ENCODE assay signal across 9 mouse cellular contexts in genomic region chr17:29321765-29322602, GRCm38 (mm10). TPM values are rescaled to one million over a fixed set of nuclear protein-coding genes. Genes with fewer than 3 reads are reported as not detected.
A peak's percentile ranks its signal among the peaks of the same experiment; 100 is the strongest.
DNase-seq lines count a peak whose midpoint lies in the region; ATAC-seq and TF ChIP-seq lines count a peak whose summit lies in the region.
"Had no signal": no experiment of that assay in that cellular context is flagged by ENCODE, and none has a peak within 500 bp of the region (broad histone marks: within the 10 kb centered on the region; RNA-seq: fewer than 3 reads in every experiment).

No protein-coding gene starts in this region.

- H3K27ac ChIP-seq in heart, embryonic 14.5 days (replicated peaks in 1 of 2; ENCODE audit: control insufficient read depth in 1 of 2, insufficient read depth in 1 of 2, low read depth in 2 of 2, low read length in 2 of 2): no peak overlapping the region
- H3K27ac ChIP-seq in ES-Bruce4 (ENCODE audit: insufficient read depth, low read length): no peak overlapping the region
- no peak overlapping the region for H3K27ac ChIP-seq in embryonic facial prominence, embryonic 13.5 days
- H3K27ac ChIP-seq in midbrain, embryonic 11.5 days (ENCODE audit: low read depth, low read length): no peak overlapping the region
- H3K27ac ChIP-seq: left cerebral cortex, adult 2 months had no signal

- no peak for DNase-seq in heart, adult 18-20 months
- peak; percentile 91 for DNase-seq in midbrain, embryonic 11.5 days (ENCODE audit: low spot score, missing footprints)
- no peak for DNase-seq in thymus, postnatal 0 days (ENCODE audit: low spot score)
- DNase-seq in spleen, adult 18-20 months: no peak
- no peak for DNase-seq in B cell, adult 2 months

- ATAC-seq in heart, embryonic 14.5 days (ENCODE audit: insufficient number of reproducible peaks, insufficient read depth, low FRiP score, low read depth): no peak
- ATAC-seq in embryonic facial prominence, embryonic 13.5 days (ENCODE audit: insufficient number of reproducible peaks, insufficient read depth, low FRiP score, low TSS enrichment, low read depth): no peak
- ATAC-seq in midbrain, embryonic 11.5 days (ENCODE audit: low FRiP score): no peak

- no peaks in the 10 kb centered on the region for H3K36me3 ChIP-seq in heart, embryonic 14.5 days (ENCODE audit: control insufficient read depth, insufficient read depth, low read length)
- no peaks in the 10 kb centered on the region for H3K36me3 ChIP-seq in ES-Bruce4 (ENCODE audit: control insufficient read depth, insufficient read depth, low read length, poor library complexity, severe bottlenecking)
- H3K36me3 ChIP-seq in embryonic facial prominence, embryonic 13.5 days: no peaks in the 10 kb centered on the region
- no peaks in the 10 kb centered on the region for H3K36me3 ChIP-seq in midbrain, embryonic 11.5 days (ENCODE audit: control insufficient read depth, insufficient read depth, low read length)

- TF ChIP-seq EP300 in ES-Bruce4 (IDR thresholded peaks at IDR 0.05; ENCODE audit: insufficient read depth, low read depth, low read length): no peak

- H3K9me3 ChIP-seq in heart, embryonic 14.5 days (ENCODE audit: control insufficient read depth, low read length): no peaks in the 10 kb centered on the region
- no peaks in the 10 kb centered on the region for H3K9me3 ChIP-seq in ES-Bruce4 (replicated peaks; ENCODE audit: control insufficient read depth, insufficient read depth, low read length, poor library complexity, severe bottlenecking)
- no peaks in the 10 kb centered on the region for H3K9me3 ChIP-seq in embryonic facial prominence, embryonic 13.5 days
- no peaks in the 10 kb centered on the region for H3K9me3 ChIP-seq in midbrain, embryonic 11.5 days (ENCODE audit: control insufficient read depth, low read length)

- no peak overlapping the region; a peak in 1 of 4 replicates for H3K4me3 ChIP-seq in heart, embryonic 14.5 days (ENCODE audit: control insufficient read depth in 1 of 2, insufficient read depth in 1 of 2, low read depth in 1 of 2, low read length in 2 of 2)
- peak overlapping the region; percentile 57 for H3K4me3 ChIP-seq in ES-Bruce4 (ENCODE audit: low read depth, low read length)
- peak overlapping the region; percentile 23 for H3K4me3 ChIP-seq in embryonic facial prominence, embryonic 13.5 days
- no peak overlapping the region for H3K4me3 ChIP-seq in midbrain, embryonic 11.5 days (ENCODE audit: low read depth, low read length)
- H3K4me3 ChIP-seq: left cerebral cortex, adult 2 months had no signal

- no peak for TF ChIP-seq CTCF in ES-Bruce4 (IDR thresholded peaks at IDR 0.05; ENCODE audit: low read depth, low read length)

- H3K4me1 ChIP-seq in heart, embryonic 14.5 days (ENCODE audit: control insufficient read depth in 2 of 2, insufficient read depth in 2 of 2, low read length in 2 of 2): peaks cover 17 to 20% of the 10 kb centered on the region in 2 experiments
- peaks cover 2% of the 10 kb centered on the region for H3K4me1 ChIP-seq in ES-Bruce4 (ENCODE audit: control insufficient read depth, insufficient read depth, low read length)
- H3K4me1 ChIP-seq in embryonic facial prominence, embryonic 13.5 days: peaks cover 32% of the 10 kb centered on the region
- peaks cover 18% of the 10 kb centered on the region for H3K4me1 ChIP-seq in midbrain, embryonic 11.5 days (ENCODE audit: control insufficient read depth, insufficient read depth, low read length)

- no peak overlapping the region for H3K9ac ChIP-seq in heart, embryonic 14.5 days (ENCODE audit: low read length)
- peak overlapping the region; percentile 28 for H3K9ac ChIP-seq in ES-Bruce4 (ENCODE audit: low read depth, poor library complexity, severe bottlenecking)
- H3K9ac ChIP-seq in embryonic facial prominence, embryonic 13.5 days: peak overlapping the region; percentile 52; the same call in 1 of the 2 replicates
- H3K9ac ChIP-seq in midbrain, embryonic 11.5 days (ENCODE audit: low read length): peak overlapping the region; percentile 42

- H3K27me3 ChIP-seq in heart, embryonic 14.5 days (ENCODE audit: control insufficient read depth, insufficient read depth, low read length): peaks cover 38% of the 10 kb centered on the region
- no peaks in the 10 kb centered on the region for H3K27me3 ChIP-seq in ES-Bruce4 (ENCODE audit: control insufficient read depth, insufficient read depth, low read length, poor library complexity, severe bottlenecking)
- peaks cover 69% of the 10 kb centered on the region for H3K27me3 ChIP-seq in embryonic facial prominence, embryonic 13.5 days
- H3K27me3 ChIP-seq in midbrain, embryonic 11.5 days (ENCODE audit: control insufficient read depth, insufficient read depth, low read length): peaks cover 29% of the 10 kb centered on the region

- no peak for TF ChIP-seq POLR2A in ES-Bruce4 (IDR thresholded peaks at IDR 0.05; ENCODE audit: insufficient read depth, low read length)

- WGBS in heart, embryonic 14.5 days: 26% methylated on average over 41 of the region's 41 CpGs
- 12% methylated on average over 41 of the region's 41 CpGs for WGBS in embryonic facial prominence, embryonic 13.5 days
- WGBS in midbrain, embryonic 11.5 days: 12% methylated on average over 41 of the region's 41 CpGs

- H3K4me2 ChIP-seq in heart, embryonic 14.5 days (ENCODE audit: low read length): peak overlapping the region; percentile 49
- peak overlapping the region; percentile 46 for H3K4me2 ChIP-seq in embryonic facial prominence, embryonic 13.5 days
- peak overlapping the region; percentile 24; the same call in 1 of the 2 replicates for H3K4me2 ChIP-seq in midbrain, embryonic 11.5 days

RNA-seq across cellular contexts. Expression of gene Pi16, which starts 4.5 kb away (rescaled TPM):
- 0.77 and 1.1 TPM in 2 replicates for polyA plus RNA-seq in heart, embryonic 14.5 days (2014; fragmentation: Nextera tagmentation; extraction: Ambion mirVana)
- 10 to 100 TPM; 22.7 to 29.1 TPM for total RNA-seq in heart, adult 18-20 months (2021)
- 0.39 TPM in 1 of 2 replicates, not detected in the other for polyA plus RNA-seq in ES-Bruce4 (2011; ENCODE audit: insufficient read depth, insufficient read length, low read depth, missing spikeins)
- 0.23 and 0.27 TPM in 2 replicates for polyA plus RNA-seq in embryonic facial prominence, embryonic 13.5 days (2015; fragmentation: Nextera tagmentation; extraction: Ambion mirVana)
- 0.56 and 0.57 TPM in 2 replicates for polyA plus RNA-seq in midbrain, embryonic 11.5 days (2014; fragmentation: Nextera tagmentation; extraction: Ambion mirVana)
- polyA plus RNA-seq in thymus, postnatal 0 days (2015; fragmentation: Nextera tagmentation; extraction: Ambion mirVana): 3.7 and 4.4 TPM in 2 replicates

RNA-seq across cellular contexts. Expression of gene Mtch1, which starts 25.8 kb away (rescaled TPM):
- 342 and 368 TPM in 2 replicates for polyA plus RNA-seq in heart, embryonic 14.5 days (2014; fragmentation: Nextera tagmentation; extraction: Ambion mirVana)
- 100 to 1,000 TPM; 193 to 203 TPM for total RNA-seq in heart, adult 18-20 months (2021)
- 129 and 134 TPM in 2 replicates for polyA plus RNA-seq in ES-Bruce4 (2011; ENCODE audit: insufficient read depth, insufficient read length, low read depth, missing spikeins)
- 284 and 299 TPM in 2 replicates for polyA plus RNA-seq in embryonic facial prominence, embryonic 13.5 days (2015; fragmentation: Nextera tagmentation; extraction: Ambion mirVana)
- 348 and 375 TPM in 2 replicates for polyA plus RNA-seq in midbrain, embryonic 11.5 days (2014; fragmentation: Nextera tagmentation; extraction: Ambion mirVana)
- polyA plus RNA-seq in thymus, postnatal 0 days (2015; fragmentation: Nextera tagmentation; extraction: Ambion mirVana): 144 and 154 TPM in 2 replicates

RNA-seq across cellular contexts. Expression of gene Fgd2, which starts 38.7 kb away (rescaled TPM):
- polyA plus RNA-seq in heart, embryonic 14.5 days (2014; fragmentation: Nextera tagmentation; extraction: Ambion mirVana): 2.4 and 2.8 TPM in 2 replicates
- 1 to 10 TPM; 1.5 to 2.6 TPM for total RNA-seq in heart, adult 18-20 months (2021)
- 4.6 and 5.1 TPM in 2 replicates for polyA plus RNA-seq in ES-Bruce4 (2011; ENCODE audit: insufficient read depth, insufficient read length, low read depth, missing spikeins)
- polyA plus RNA-seq in embryonic facial prominence, embryonic 13.5 days (2015; fragmentation: Nextera tagmentation; extraction: Ambion mirVana): 11.5 and 12.9 TPM in 2 replicates
- 2.2 and 2.4 TPM in 2 replicates for polyA plus RNA-seq in midbrain, embryonic 11.5 days (2014; fragmentation: Nextera tagmentation; extraction: Ambion mirVana)
- polyA plus RNA-seq in thymus, postnatal 0 days (2015; fragmentation: Nextera tagmentation; extraction: Ambion mirVana): 6.8 and 7.2 TPM in 2 replicates

RNA-seq across cellular contexts. Expression of gene BC004004, which starts 53.4 kb away (rescaled TPM):
- polyA plus RNA-seq in heart, embryonic 14.5 days (2014; fragmentation: Nextera tagmentation; extraction: Ambion mirVana): 106 and 112 TPM in 2 replicates
- total RNA-seq in heart, adult 18-20 months (2021): 100 to 1,000 TPM; 297 to 354 TPM
- polyA plus RNA-seq in ES-Bruce4 (2011; ENCODE audit: insufficient read depth, insufficient read length, low read depth, missing spikeins): 39.5 and 54.0 TPM in 2 replicates
- polyA plus RNA-seq in embryonic facial prominence, embryonic 13.5 days (2015; fragmentation: Nextera tagmentation; extraction: Ambion mirVana): 66.7 and 71.3 TPM in 2 replicates
- 68.4 and 74.6 TPM in 2 replicates for polyA plus RNA-seq in midbrain, embryonic 11.5 days (2014; fragmentation: Nextera tagmentation; extraction: Ambion mirVana)
- polyA plus RNA-seq in thymus, postnatal 0 days (2015; fragmentation: Nextera tagmentation; extraction: Ambion mirVana): 92.2 and 95.2 TPM in 2 replicates

RNA-seq across cellular contexts. Expression of gene Ppil1, which starts 58.0 kb away (rescaled TPM):
- 98.2 and 106 TPM in 2 replicates for polyA plus RNA-seq in heart, embryonic 14.5 days (2014; fragmentation: Nextera tagmentation; extraction: Ambion mirVana)
- total RNA-seq in heart, adult 18-20 months (2021): 10 to 100 TPM; 34.9 to 36.5 TPM
- polyA plus RNA-seq in ES-Bruce4 (2011; ENCODE audit: insufficient read depth, insufficient read length, low read depth, missing spikeins): 92.7 and 101 TPM in 2 replicates
- polyA plus RNA-seq in embryonic facial prominence, embryonic 13.5 days (2015; fragmentation: Nextera tagmentation; extraction: Ambion mirVana): 149 and 162 TPM in 2 replicates
- polyA plus RNA-seq in midbrain, embryonic 11.5 days (2014; fragmentation: Nextera tagmentation; extraction: Ambion mirVana): 163 and 170 TPM in 2 replicates
- 118 and 133 TPM in 2 replicates for polyA plus RNA-seq in thymus, postnatal 0 days (2015; fragmentation: Nextera tagmentation; extraction: Ambion mirVana)

Comparison
In these comparisons a context has a peak if more than half of its experiments do, and no peak if none do; other contexts are left out.
1. H3K4me3 ChIP-seq: peak in ES-Bruce4 (single experiment) and embryonic facial prominence, embryonic 13.5 days (single experiment); none in heart, embryonic 14.5 days (0 of 2) and midbrain, embryonic 11.5 days (single experiment).
2. Peak in every context shown above with its lines, with median percentiles within 50 percentile points of each other: H3K4me2 ChIP-seq.